Mouse (Mus musculus): ENCODE measurements around the gene Cfap43.

GRCm38 (mm10) chr19:47885191-47885743 lies 33.8 kb downstream of the Cfap43 start:
- TF ChIP-seq ZKSCAN1 (IDR thresholded peaks at IDR 0.05; ENCODE audit: borderline replicate concordance, low read depth, low read length), result no peak
- no peak for TF ChIP-seq ZC3H11A (IDR thresholded peaks at IDR 0.05; ENCODE audit: low read depth, low read length)
- no peak for TF ChIP-seq MAFK (IDR thresholded peaks at IDR 0.05; ENCODE audit: insufficient replicate concordance, low read length)
- no peak for TF ChIP-seq CTCF (conservative IDR thresholded peaks at IDR 0.05 in 1 of 2, IDR thresholded peaks at IDR 0.05 in 1 of 2; ENCODE audit: low read depth in 2 of 2, low read length in 2 of 2)
- TF ChIP-seq POLR2AphosphoS2 (IDR thresholded peaks at IDR 0.05; ENCODE audit: low read depth, low read length), result no peak
- TF ChIP-seq POLR2A (IDR thresholded peaks at IDR 0.05; ENCODE audit: low read depth, low read length), result no peak
- TF ChIP-seq ELF1 (IDR thresholded peaks at IDR 0.05; ENCODE audit: low read depth, low read length), result no peak
- TF ChIP-seq CHD2 (IDR thresholded peaks at IDR 0.05; ENCODE audit: low read length), result no peak
- TF ChIP-seq USF1 (IDR thresholded peaks at IDR 0.05; ENCODE audit: low read depth, low read length), result no peak
- no peak for TF ChIP-seq CHD1 (IDR thresholded peaks at IDR 0.05; ENCODE audit: low read depth, low read length)
- no peak for TF ChIP-seq EP300 (IDR thresholded peaks at IDR 0.05; ENCODE audit: low read length)
- no peak for TF ChIP-seq RAD21 (IDR thresholded peaks at IDR 0.05; ENCODE audit: low read depth, low read length)
- TF ChIP-seq SMC3 (IDR thresholded peaks at IDR 0.05; ENCODE audit: low read depth, low read length), result no peak
